Mouse (Mus musculus): ENCODE measurements around the gene Axdnd1.
"Not testable (repeated sequence)": the region's sequence is repeated elsewhere in the genome, so short reads cannot be mapped to it uniquely, and the experiment has no call there.

Gene Axdnd1

DNA sequence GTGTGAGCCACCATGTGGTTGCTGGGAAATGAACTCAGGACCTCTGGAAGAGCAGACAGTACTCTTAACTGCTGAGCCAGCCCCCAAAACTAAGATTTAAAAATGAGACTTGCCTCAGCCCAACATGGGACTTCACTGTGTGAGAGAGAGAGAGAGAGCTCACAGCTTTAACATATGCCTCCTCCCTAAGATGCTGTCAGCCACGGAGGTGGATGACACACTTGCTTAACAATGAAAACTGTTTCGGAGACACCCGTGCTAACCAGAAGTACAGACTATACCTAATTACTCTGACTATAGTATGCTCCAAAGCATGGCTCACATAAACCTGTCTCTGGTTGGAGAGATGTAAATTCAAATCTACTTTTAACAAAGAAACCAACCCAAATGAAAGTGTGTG lies 12.5 kb upstream of the Axdnd1 start:
- no peak for DNase-seq

DNA sequence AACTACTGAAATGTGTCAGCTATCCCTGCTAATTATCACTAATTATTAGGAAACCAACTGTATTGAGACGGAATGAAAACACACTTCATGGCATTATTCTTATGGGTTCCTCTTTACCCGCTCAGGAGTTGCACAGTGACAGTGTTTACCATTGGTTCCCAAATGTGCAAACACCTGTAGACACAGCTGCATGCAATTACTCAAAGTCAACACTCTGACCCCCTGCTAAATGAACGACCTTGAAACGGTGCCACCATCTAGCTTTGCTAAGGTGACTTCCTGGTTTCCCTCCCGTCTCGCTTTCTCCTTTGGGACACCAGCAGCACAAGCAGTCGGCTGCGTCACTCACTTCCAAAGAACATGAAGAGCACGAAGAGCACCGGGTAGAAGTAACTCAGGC lies 11.5 kb upstream of the Axdnd1 start:
- no peak for DNase-seq

DNA sequence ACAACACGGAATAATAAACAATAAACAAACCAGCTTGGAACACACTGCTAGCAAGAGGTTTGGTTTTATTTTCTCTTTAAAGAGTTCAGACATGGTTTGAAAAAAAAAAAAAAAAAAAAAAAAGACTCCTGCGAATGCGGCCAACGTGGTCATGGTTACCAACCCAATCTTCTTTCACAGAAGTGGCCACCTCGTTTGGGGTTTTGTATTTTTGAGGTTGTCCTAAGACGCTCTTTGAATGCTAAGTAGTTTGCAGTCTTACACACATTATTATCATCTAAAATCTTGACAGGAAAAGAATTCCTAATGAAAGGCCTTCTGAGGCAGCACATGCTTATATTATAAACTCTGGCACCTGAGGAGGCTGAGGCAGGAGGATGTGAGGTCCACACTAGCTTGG lies 7.5 kb upstream of the Axdnd1 start:
- no peak for DNase-seq

DNA sequence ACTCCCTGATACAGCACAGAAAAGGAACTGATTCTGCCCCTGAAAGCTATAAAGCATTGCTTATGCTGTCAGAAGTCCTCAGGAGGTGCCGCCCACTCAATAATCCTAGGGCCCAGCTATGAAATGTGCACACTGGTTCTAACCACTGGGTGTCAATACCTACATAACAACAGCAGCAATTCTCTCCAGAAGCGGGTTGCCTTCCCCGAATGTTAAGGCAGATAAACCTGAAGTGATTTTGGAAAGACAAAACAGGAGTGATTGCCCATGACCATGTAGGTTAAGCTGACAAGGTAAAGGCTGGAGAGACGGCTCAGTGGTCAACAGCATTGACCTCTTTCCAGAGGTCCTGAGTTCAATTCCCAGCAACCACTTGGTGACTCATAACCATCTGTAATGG lies 4.8 kb upstream of the Axdnd1 start:
- DNase-seq: no peak

DNA sequence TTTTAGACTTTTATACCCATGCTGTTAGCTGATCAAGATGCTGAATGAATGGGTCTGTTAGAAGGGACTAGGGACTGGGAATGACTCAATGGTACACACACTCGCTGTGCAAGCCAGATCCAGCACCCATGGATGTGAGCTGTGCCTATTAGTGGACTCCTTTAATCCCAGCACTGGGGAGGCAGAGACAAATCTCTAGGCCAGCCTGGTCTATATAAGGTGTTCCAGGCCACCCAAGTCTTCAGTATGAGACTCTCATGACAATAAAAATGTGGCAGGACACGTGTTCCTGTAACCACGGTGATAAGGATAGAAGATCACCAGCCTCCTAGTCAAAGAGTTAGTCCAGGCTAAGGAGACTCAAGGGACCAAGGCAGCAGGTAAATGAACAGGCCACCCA lies 3.1 kb upstream of the Axdnd1 start:
- DNase-seq: no peak

DNA sequence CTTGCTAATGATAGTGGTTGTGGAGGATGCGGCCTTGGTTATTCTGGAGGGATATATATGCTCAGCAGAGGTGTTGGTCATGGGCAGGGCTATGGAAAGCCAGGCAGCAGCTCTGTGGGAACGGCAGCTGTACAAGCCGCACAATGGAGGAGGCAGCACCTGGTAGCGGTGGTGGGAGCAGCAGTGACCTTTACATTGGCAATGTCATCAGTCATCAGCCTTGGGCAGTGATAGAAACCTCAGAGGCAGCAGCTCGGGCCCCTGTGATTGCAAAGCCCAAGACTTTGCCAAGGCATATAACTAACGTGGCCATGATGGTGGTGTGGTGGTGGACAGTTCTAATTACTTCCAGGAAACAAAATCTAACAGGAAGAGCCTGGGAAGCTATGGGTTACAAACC lies 2.5 kb upstream of the Axdnd1 start:
- no peak for DNase-seq

DNA sequence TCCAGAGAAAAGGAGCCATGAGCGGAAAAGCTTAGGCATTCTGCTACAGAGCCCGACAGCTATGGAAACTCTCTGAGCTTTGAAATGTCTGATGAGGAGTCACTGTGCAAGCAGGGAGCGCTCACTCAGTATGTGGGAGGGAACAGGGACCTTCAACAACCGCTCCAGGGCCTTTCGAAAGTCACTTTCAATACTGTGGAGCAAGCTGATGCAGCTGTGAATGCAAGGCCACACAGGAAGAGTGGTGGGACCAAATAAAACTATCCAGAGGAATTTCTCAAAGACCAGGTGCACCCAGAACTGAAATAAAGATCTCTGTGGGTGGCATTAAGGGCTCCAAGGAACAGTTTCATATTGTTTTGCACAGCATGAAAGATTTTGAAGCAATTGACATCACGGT lies 1.9 kb upstream of the Axdnd1 start:
- no peak for DNase-seq

DNA sequence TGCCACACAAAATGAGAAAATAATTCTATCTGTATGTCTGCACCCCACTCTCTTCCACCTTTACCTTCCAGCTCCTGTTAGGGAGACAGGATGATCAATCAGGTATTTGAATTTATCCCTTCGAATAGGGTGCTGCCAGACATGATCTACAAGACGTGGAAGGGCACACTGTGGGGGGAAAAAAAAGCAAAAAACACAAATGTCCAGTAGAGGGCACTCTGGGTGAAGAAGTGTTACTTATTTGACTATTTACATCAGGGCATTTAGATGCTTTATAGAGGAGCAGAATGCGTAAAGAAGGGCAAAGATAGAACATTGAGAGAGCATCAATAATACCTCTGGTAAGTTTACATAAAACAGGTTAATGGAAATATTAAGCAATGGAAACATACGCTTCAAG lies 2.8 kb downstream of the Axdnd1 start:
- DNase-seq: no peak

DNA sequence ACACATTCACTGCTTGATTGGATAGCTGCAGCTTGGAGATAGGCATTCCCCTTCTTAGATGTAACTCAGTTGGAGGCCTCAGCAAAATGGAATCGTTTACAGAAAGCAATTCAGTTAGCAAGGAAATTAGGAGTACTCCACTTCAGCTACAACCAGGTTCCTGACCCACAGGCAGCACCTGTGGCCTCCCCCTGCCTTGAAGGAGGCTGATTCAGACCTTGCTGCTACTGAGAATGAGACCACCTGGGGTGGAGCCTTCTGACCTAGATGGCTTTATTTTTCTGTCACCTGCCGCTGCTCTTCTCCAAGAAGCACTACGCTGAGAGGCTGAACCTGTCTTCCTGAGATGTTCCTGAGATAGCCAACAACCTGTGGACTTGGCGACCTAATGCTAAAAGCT lies 12.4 kb downstream of the Axdnd1 start:
- DNase-seq: no peak

DNA sequence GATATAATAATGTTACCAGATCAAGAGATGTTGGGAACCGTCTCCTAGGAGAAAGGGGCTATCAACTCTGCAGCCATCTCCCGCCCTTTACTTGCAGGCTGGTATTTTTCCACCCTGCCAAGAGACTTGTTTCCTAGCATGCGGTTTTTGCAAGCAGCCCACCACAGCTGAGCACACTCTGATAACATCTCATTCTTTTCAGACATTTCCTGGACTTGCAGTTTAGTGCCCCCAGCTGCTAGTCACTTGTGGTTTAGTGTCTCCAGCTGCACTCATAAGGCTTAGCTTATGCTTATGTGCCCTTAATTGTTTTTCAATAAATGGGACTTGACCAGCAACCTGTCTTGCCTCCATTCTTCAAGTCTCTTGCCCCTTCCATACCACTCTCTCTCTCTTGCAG lies 13.0 kb downstream of the Axdnd1 start:
- no peak for DNase-seq

DNA sequence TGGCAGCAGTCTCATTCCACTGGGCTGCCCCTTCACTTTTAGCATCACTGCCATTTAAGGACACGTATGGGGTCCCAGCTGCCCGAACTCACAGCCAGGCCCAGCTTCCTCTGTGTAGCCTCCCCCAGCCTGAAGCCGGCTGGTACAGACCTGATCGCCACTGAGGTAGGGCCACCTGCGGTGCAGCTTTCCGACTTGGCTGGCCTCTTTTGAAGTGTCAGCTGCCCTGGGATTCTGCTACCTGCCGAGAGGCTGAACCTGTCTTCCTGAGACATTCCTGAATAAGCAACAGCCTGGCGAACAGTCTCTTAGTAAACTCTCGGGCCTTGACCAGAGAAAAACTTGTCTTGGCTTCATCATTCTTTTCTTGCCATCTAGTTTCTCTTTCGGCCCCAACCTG lies 17.7 kb downstream of the Axdnd1 start:
- DNase-seq: no peak

DNA sequence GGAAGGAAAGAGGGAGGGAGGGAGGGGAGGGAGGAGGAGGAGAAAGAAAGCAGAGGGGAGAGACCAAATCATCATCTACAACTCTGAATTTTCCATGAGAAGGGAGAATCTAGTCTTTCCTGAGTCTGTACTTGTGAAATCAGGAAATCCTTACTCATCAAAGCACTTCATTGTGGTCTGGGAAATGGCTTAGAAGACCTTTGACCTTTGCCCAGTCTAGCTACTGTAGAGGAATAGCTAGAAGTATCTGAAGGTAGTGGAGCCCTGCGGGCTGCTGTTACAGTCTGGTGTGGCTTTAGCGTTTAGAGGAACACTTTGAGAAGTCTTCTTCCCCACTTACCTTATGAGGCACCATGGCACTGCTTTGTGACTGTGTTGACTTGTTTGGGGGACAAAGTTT lies 18.5 kb downstream of the Axdnd1 start:
- no peak for DNase-seq

DNA sequence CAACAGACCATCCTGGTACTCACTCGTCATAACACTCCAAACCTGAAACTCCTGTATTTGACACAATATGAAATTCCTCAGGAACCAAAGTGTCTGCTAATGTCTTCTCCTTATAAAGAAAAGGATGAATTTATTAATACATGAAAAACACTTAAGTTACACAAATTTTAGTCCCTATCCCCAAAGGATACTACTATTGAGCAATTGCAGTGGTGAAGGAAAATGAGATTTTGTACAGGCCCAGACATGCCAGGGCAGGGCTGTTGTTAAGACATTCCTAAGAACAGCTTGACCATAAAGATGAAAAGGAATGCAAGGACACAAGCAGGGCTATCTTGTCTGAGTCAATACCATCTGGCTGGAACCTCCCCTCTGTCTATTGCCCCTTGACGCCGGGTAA lies 20.8 kb downstream of the Axdnd1 start:
- not testable (repeated sequence) for DNase-seq

DNA sequence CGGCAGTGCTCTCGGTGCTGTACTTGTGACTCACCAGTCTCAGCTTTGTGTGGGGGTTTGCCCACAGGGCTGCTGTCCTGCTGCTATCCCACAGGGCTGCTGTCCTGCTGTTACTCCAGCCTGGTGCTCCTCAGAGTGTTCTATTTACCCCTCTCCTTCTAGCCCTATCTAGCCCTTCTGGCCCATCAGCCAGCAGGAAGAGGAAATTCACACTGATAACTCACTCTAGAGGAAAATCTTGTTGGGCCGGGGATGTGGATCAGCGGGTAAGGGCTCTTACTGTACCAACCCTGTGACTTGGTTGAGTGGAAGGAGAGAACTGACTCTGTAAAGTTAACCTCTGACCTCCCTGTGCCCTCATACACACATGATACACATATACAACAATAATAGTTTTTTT lies 27.8 kb downstream of the Axdnd1 start:
- DNase-seq: no peak

DNA sequence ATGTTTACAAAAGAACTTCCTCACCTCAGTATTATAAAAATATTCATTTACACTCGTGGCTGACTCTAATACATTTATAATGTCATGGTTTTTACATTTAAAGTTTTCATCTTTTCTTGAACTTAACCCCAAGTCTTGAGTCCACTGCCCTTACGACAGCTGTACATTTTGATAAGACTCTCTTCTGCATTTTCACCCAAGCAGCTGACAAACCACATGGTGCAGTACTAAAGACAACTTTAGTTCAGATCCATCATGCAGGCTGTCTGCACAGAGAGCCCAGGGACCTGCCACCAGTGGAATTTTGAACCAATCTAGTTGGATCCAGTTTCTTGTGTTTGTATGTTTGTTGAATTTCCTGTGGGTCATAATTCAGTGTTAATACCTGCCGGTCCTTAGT lies 34.1 kb downstream of the Axdnd1 start:
- no peak for DNase-seq

DNA sequence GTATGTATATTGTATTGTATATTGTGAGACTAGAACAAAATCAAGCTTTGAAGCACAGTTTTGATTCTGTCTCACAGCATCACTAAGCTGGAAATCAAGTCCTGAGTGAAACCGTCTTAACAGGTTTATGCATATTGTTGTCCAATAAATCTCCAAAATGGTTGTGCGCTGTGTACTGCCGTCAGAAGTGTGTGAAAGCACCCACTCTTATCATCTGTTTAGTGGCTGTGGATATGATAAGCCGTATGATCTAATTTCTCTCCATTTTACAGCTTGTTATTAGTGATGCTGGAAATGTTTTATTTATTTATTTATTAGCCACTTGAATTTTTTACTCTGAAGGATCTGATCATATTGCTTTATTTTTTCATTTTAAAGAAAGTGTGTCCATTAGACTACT lies 34.7 kb downstream of the Axdnd1 start:
- DNase-seq: no peak

DNA sequence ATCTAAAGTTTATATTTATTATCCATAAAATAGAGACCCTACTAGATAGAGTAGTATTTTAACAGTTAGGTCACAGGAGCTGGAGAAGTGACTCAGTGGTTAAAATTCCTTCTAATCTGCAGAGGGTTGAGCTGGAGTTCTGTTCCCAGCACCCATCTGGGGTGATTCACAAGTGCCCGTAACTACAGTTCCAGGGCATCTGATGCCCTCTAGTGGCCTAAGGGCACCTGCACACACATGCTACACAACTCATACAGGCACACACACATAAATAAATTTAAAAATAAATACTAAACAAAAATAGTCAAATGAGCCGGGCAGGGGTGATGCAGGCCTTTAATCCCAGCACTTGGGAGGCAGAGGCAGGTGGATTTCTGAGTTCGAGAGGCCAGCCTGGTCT lies 39.7 kb downstream of the Axdnd1 start:
- no peak for DNase-seq

DNA sequence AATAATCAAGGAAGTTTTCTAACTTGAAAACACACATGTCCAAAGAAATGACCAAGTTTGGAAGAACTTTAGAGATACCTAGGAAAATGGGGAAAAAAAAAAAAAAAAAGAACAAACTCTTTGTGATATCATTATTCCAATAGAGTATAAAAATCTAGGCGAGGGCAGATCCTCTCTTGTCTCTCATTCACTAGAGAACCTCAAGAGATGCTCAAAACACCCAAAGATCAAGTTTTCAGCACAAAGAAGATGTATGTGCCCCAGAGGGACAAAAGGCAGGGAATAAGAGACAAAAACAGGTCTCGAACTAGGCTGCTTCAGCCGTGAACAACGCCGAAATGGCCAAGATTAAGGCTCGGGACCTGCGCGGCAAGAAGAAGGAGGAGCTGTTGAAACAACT lies 55.2 kb downstream of the Axdnd1 start, which contains the start of gene Gm2000:
Gene Gm2000, plus strand, starts transcription at position 301 of the 400 bp plus-strand sequence.
- DNase-seq: no peak

DNA sequence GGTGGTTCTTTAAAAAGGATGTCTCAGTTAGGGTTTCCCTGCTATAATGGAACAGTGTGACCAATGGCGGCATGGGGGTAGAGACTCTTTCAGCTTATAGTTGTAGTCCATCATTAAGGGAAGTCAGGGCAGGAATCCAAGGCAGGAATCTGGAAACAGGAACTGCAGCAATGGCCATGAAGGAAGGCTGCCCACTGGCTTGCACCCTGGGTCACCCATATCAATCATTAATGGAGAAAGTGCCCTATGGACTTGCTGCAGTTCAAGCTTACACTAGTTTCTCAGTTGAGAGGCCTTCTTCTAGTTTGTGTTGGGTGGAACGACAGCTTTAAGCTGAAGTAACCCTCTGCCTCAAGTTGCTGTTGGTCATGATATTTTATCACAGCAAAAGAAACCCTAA lies 68.5 kb downstream of the Axdnd1 start:
- DNase-seq: no peak

DNA sequence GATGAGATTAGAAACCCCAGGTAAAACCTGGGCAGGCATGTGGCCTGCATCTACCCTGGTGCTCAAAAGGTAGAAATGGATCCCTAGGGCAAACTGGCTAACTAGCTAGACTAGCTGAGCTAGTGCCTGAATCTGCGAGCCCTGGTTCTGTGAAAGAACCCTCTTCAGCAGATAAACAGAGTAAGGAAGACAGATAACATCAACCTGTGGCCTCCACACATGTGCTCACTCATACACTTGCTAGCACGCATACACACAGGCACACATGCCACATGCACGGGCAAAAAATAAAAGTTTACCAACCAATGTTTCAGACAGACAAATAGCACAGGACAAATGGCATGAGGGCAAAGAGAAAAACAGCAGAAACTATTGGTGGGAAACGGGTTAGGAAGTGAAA lies 70.5 kb downstream of the Axdnd1 start:
- no peak for DNase-seq

DNA sequence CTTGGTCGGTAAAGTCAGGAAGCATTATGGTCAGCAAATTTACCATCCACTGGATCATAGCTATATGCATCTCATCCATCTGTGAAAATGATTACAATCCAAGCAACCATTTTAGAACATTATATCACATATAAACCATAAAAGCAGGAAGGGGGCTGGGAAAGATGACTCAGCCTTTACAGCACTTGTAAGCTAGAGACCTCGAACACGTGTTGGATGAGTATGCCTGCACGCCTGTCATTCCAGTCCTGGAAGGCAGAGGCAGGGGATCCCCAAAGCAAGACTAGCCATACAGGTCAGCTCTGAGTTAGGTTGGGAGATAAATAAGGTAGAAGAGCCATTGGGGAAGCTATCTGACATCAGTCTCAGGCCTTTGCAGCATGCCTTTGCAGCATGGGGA lies 71.9 kb downstream of the Axdnd1 start:
- no peak for DNase-seq

DNA sequence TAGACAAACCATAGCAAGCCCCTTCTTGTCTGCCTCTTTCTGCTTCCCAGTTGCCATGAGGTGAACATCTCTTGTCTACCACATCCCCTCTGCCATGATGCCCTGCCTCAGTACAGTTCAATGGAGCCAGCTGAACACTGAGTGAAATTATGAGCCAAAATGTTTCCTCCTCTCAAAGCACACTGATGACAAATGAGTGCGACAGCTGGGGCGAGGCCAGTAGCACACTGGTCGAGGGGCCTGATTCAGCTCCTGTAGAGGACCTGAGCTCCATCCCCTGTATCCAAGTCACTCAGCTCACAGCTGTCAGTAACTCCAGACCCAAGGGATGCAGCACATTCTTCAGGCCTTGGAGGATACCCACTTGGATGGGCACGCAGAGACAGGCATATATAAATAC lies 75.3 kb downstream of the Axdnd1 start:
- DNase-seq: no peak

DNA sequence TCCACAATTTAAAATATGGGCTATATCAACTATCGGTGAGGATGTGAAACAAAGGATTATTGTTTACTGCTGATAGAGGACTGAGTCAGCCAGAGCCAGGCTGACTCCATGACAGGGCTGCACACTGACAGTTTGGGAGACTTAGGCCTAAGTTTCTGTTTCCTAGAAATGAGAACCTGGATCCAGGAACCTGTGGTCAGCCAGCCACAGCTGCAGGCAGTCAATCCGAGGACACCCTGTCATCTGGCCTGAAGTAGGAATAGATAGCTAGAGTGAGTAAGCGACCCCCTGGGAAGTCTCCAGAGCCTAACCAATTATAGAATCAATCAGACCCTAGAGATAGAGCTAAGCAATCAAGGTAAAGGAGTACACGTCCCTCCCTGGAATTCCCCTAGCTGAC lies 76.5 kb downstream of the Axdnd1 start:
- DNase-seq: no peak

DNA sequence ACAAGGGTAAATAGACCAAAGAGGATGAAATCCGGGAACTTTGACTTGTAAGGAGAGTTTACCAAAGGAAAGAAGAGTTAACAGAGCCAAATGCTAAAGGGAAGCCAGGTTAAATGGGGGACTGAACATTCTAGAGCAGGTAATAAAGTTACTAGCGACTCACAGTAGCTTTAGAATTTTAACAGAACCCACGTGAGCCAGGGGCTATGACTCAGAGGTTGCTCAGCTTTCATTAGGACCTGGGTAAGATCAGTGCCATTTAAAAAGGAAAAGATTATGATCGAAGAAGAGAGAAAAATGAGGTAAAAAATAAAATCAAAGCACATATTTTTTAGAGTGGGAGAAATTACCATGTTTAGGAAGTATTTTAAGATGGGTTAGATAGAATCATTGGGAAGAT lies 80.1 kb downstream of the Axdnd1 start:
- no peak for DNase-seq

DNA sequence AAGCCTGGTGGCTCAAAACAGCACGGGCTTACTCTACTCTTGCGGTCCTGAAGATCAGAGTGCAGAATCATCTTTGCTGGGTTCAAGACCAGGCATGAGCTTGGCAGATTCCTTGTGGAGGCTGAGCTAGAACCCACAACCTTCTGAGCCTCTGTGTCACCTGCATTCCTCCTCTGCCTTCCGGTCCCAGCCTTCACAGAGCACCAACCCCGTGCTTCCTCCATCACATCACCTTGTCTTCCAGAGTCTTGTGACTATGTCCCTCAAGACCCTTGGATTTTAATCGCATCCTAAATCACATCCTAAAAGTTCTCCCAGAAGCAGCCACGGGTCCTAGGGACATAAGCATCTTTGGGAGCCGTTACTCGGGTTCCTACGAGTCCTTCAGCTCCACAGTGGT lies 97.8 kb downstream of the Axdnd1 start:
- no peak for DNase-seq

DNA sequence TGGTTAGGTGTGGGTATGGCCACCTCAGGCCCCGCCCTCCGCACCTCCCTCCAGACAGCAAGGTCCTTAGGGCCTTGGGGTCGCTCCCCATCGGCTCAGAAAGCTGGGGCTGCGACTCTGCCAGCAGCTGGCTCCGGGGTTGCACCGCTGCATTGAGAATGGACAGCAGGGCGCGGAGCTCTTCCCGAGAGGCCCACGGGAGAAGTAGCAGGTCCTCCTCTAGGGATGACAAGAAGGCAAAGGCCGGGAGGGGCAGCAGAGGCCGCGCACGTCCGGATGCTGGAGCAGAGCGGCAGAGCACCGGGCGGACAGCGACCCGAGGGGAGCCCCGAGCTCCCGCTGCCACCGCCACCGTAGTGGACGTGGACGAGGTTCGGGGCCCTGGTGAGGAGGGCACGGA lies 110.3 kb downstream of the Axdnd1 start, which contains the start of gene Nphs2:
Gene Nphs2, plus strand, starts transcription at position 98 of the 400 bp plus-strand sequence.
- no peak for DNase-seq
